Mouse (Mus musculus): ENCODE results near the gene 2310039H08Rik. TPM values are rescaled to one million over a fixed set of nuclear protein-coding genes. Genes with fewer than 3 reads are reported as not detected.
A peak's percentile ranks its signal among the peaks of the same experiment; 100 is the strongest.

The 2310039H08Rik gene
- polyA plus RNA-seq, 1 experiment from 2014 or later: 58.4 TPM

GRCm38 (mm10) chr17:46767868-46768267, 4.6 kb upstream of the 2310039H08Rik start:
- Histone ChIP-seq H3K4me3 (no peak overlapping the region), H3K4me1 (replicated peaks) (peaks cover 7% of the 10 kb centered on the region), H3K4me2 (no peak overlapping the region), H3K27ac (no peak overlapping the region), H3K9ac (no peak overlapping the region; the same call in 1 of the 2 replicates), H3K27me3 (0 out of 2 replicates have a peak, but pooled peaks cover 2% of the 10 kb centered on the region), H3K9me3 (no peaks in the 10 kb centered on the region), H3K36me3 (no peaks in the 10 kb centered on the region)
- 61% methylated on average over 8 of the region's 8 CpGs for WGBS
- no peak for ATAC-seq (ENCODE audit: low FRiP score)

GRCm38 (mm10) chr17:46770546-46770945, 1.9 kb upstream of the 2310039H08Rik start:
- WGBS: 92% methylated on average over 11 of the region's 11 CpGs
- no peak overlapping the region for H3K9ac ChIP-seq
- no peak overlapping the region for H3K4me3 ChIP-seq
- H3K27me3 ChIP-seq: no peaks in the 10 kb centered on the region
- no peak overlapping the region for H3K27ac ChIP-seq
- peaks cover 15% of the 10 kb centered on the region for H3K36me3 ChIP-seq
- H3K4me2 ChIP-seq: no peak overlapping the region
- H3K9me3 ChIP-seq: no peaks in the 10 kb centered on the region
- ATAC-seq (ENCODE audit: low FRiP score): no peak
- peaks cover 20% of the 10 kb centered on the region for H3K4me1 ChIP-seq (replicated peaks)

- no peak overlapping the region for H3K9ac ChIP-seq
- H3K4me2 ChIP-seq: no peak overlapping the region
- no peak overlapping the region for H3K27ac ChIP-seq
- ATAC-seq (ENCODE audit: low FRiP score): no peak
- peaks cover 20% of the 10 kb centered on the region for H3K4me1 ChIP-seq (replicated peaks)
- no peaks in the 10 kb centered on the region for H3K27me3 ChIP-seq
- no peak overlapping the region for H3K4me3 ChIP-seq
- H3K36me3 ChIP-seq: peaks cover 20% of the 10 kb centered on the region
- 84% methylated on average over 4 of the region's 4 CpGs for WGBS
- no peaks in the 10 kb centered on the region for H3K9me3 ChIP-seq
Observed at GRCm38 (mm10) chr17:46771025-46771424, 1.4 kb upstream of the 2310039H08Rik start.

- 71% methylated on average over 17 of the region's 17 CpGs for WGBS
Observed at GRCm38 (mm10) chr17:46771616-46772015, 819 bp upstream of the 2310039H08Rik start.

GRCm38 (mm10) chr17:46772038-46772403, 414 bp upstream of the 2310039H08Rik start:
- H3K9me3 ChIP-seq: no peaks in the 10 kb centered on the region
- peaks cover 30% of the 10 kb centered on the region for H3K36me3 ChIP-seq
- peaks cover 20% of the 10 kb centered on the region for H3K4me1 ChIP-seq (replicated peaks)

More at GRCm38 (mm10) chr17:46771616-46772015, 819 bp upstream of the 2310039H08Rik start:
- H3K4me1 ChIP-seq (replicated peaks): peaks cover 20% of the 10 kb centered on the region
- peak overlapping the region; percentile 95 for H3K4me2 ChIP-seq
- H3K36me3 ChIP-seq: peaks cover 26% of the 10 kb centered on the region
- no peaks in the 10 kb centered on the region for H3K9me3 ChIP-seq
- peak overlapping the region; percentile 80 for H3K27ac ChIP-seq
- H3K4me3 ChIP-seq: peak overlapping the region; percentile 83
- no peaks in the 10 kb centered on the region for H3K27me3 ChIP-seq
- no peak for ATAC-seq (ENCODE audit: low FRiP score)
- H3K9ac ChIP-seq: peak overlapping the region; percentile 85; the same call in 1 of the 2 replicates

GRCm38 (mm10) chr17:46773278-46774130, 1.1 kb downstream of the 2310039H08Rik start:
- ATAC-seq (ENCODE audit: low FRiP score): no peak
- H3K4me3 ChIP-seq: peak overlapping the region; percentile 83
- no peaks in the 10 kb centered on the region for H3K9me3 ChIP-seq
- H3K27ac ChIP-seq: peak overlapping the region; percentile 80
- no peaks in the 10 kb centered on the region for H3K27me3 ChIP-seq
- H3K4me2 ChIP-seq: peak overlapping the region; percentile 95
- 8% methylated on average over 19 of the region's 20 CpGs for WGBS
- peaks cover 20% of the 10 kb centered on the region for H3K4me1 ChIP-seq (replicated peaks)
- H3K36me3 ChIP-seq: peaks cover 45% of the 10 kb centered on the region
- peak overlapping the region; percentile 85 for H3K9ac ChIP-seq

More at GRCm38 (mm10) chr17:46772038-46772403, 414 bp upstream of the 2310039H08Rik start:
- ATAC-seq (ENCODE audit: low FRiP score): peak; percentile 55
- H3K4me2 ChIP-seq: peak overlapping the region; percentile 95
- H3K27me3 ChIP-seq: no peaks in the 10 kb centered on the region
- WGBS: 9% methylated on average over 5 of the region's 5 CpGs
- peak overlapping the region; percentile 83 for H3K4me3 ChIP-seq
- H3K9ac ChIP-seq: peak overlapping the region; percentile 85
- peak overlapping the region; percentile 80 for H3K27ac ChIP-seq

GRCm38 (mm10) chr17:46774131-46774472, 1.7 kb downstream of the 2310039H08Rik start:
- Histone ChIP-seq H3K4me3 (no peak overlapping the region), H3K4me2 (peak overlapping the region; percentile 95), H3K9ac (no peak overlapping the region), H3K27me3 (no peaks in the 10 kb centered on the region), H3K9me3 (no peaks in the 10 kb centered on the region), H3K4me1 (replicated peaks) (peaks cover 20% of the 10 kb centered on the region), H3K27ac (no peak overlapping the region), H3K36me3 (peaks cover 51% of the 10 kb centered on the region)
- WGBS: 38% methylated on average over 2 of the region's 2 CpGs
- no peak for ATAC-seq (ENCODE audit: low FRiP score)

GRCm38 (mm10) chr17:46775070-46775469, 2.6 kb downstream of the 2310039H08Rik start:
- no peak overlapping the region for H3K4me3 ChIP-seq
- no peak overlapping the region for H3K9ac ChIP-seq
- H3K27ac ChIP-seq: no peak overlapping the region
- H3K4me1 ChIP-seq (replicated peaks): peaks cover 20% of the 10 kb centered on the region
- 94% methylated on average over 9 of the region's 9 CpGs for WGBS
- ATAC-seq (ENCODE audit: low FRiP score): no peak
- H3K27me3 ChIP-seq: no peaks in the 10 kb centered on the region
- H3K36me3 ChIP-seq: peaks cover 60% of the 10 kb centered on the region
- no peaks in the 10 kb centered on the region for H3K9me3 ChIP-seq
- no peak overlapping the region for H3K4me2 ChIP-seq

GRCm38 (mm10) chr17:46776087-46776486, 3.7 kb downstream of the 2310039H08Rik start:
- Histone ChIP-seq H3K4me2 (no peak overlapping the region), H3K4me1 (replicated peaks) (peaks cover 27% of the 10 kb centered on the region), H3K9me3 (no peaks in the 10 kb centered on the region), H3K4me3 (no peak overlapping the region), H3K36me3 (peaks cover 66% of the 10 kb centered on the region), H3K9ac (no peak overlapping the region), H3K27ac (no peak overlapping the region), H3K27me3 (no peaks in the 10 kb centered on the region)
- ATAC-seq (ENCODE audit: low FRiP score): no peak
- whole genome bisulfite sequencing: 89% methylated on average over 3 of the region's 3 CpGs

GRCm38 (mm10) chr17:46781876-46782275, 9.4 kb downstream of the 2310039H08Rik start:
- H3K9me3 ChIP-seq: no peaks in the 10 kb centered on the region
- peak overlapping the region; percentile 93 for H3K27ac ChIP-seq
- H3K4me2 ChIP-seq: peak overlapping the region; percentile 71
- peaks cover 38% of the 10 kb centered on the region for H3K36me3 ChIP-seq
- ATAC-seq (ENCODE audit: low FRiP score): no peak
- H3K4me1 ChIP-seq (replicated peaks): peaks cover 15% of the 10 kb centered on the region
- peak overlapping the region; percentile 64 for H3K4me3 ChIP-seq
- no peaks in the 10 kb centered on the region for H3K27me3 ChIP-seq
- H3K9ac ChIP-seq: peak overlapping the region; percentile 83
- 5% methylated on average over 11 of the region's 11 CpGs for WGBS

GRCm38 (mm10) chr17:46782341-46783221, 10.1 kb downstream of the 2310039H08Rik start, which contains the start of gene Rpl7l1:
TSS of gene Rpl7l1 (minus strand) at chr17:46782672.
- peak within 1 kb of the TSS; percentile 71 for H3K4me2 ChIP-seq
- peak within 1 kb of the TSS; percentile 64 for H3K4me3 ChIP-seq
- peak; percentile 96 for ATAC-seq (ENCODE audit: low FRiP score)
- H3K27me3 ChIP-seq: no peaks in the 10 kb centered on the region
- peak within 1 kb of the TSS; percentile 83 for H3K9ac ChIP-seq
- peaks cover 31% of the 10 kb centered on the region for H3K36me3 ChIP-seq
- no peaks in the 10 kb centered on the region for H3K9me3 ChIP-seq
- 2% methylated on average over 44 of the region's 44 CpGs for WGBS
- peak within 1 kb of the TSS; percentile 93 for H3K27ac ChIP-seq
- H3K4me1 ChIP-seq (replicated peaks): peaks cover 15% of the 10 kb centered on the region

GRCm38 (mm10) chr17:46783222-46783565, 10.8 kb downstream of the 2310039H08Rik start:
- Histone ChIP-seq H3K27ac (peak overlapping the region; percentile 93), H3K4me3 (peak overlapping the region; percentile 64), H3K9me3 (no peaks in the 10 kb centered on the region), H3K4me2 (peak overlapping the region; percentile 71), H3K27me3 (no peaks in the 10 kb centered on the region), H3K9ac (peak overlapping the region; percentile 83; the same call in 1 of the 2 replicates), H3K36me3 (peaks cover 25% of the 10 kb centered on the region), H3K4me1 (replicated peaks) (peaks cover 15% of the 10 kb centered on the region)
- 84% methylated on average over 2 of the region's 2 CpGs for WGBS
- peak; percentile 46; the same call in 1 of the 2 replicates for ATAC-seq (ENCODE audit: low FRiP score)
